Mouse (Mus musculus) embryonic facial prominence, embryonic 15.5 days (tissue): Measurements from ENCODE around the gene Amh. TPM values are rescaled to one million over a fixed set of nuclear protein-coding genes. Genes with fewer than 3 reads are reported as not detected.

ENCODE experiments used
- ATAC-seq: fragments of 200-750 bp; cut with Nextera tagmentation; 2 replicates; pipeline ENCODE4 v1.8.0; 2017; ENCODE audit warnings: low read depth, moderate TSS enrichment; ENCODE audit not compliant: insufficient number of reproducible peaks, low FRiP score, low TSS enrichment
- H3K27ac ChIP-seq: fragments of 300-500 bp; sonication (generic); replicated peaks from 2 replicates; pipeline ENCODE4 v1.5.1; 2015; ENCODE audit warnings: mild to moderate bottlenecking, inconsistent platforms
- H3K27me3 ChIP-seq: fragments of 300-500 bp; sonication (generic); 2 replicates; pipeline ENCODE4 v1.6.1; 2015; ENCODE audit warnings: inconsistent platforms
- H3K36me3 ChIP-seq: fragments of 300-500 bp; sonication (generic); 2 replicates; pipeline ENCODE4 v1.6.1; 2015; ENCODE audit warnings: mild to moderate bottlenecking, inconsistent platforms
- H3K4me1 ChIP-seq: fragments of 300-500 bp; sonication (generic); 2 replicates; pipeline ENCODE4 v1.6.1; 2015; ENCODE audit warnings: inconsistent platforms
- H3K4me2 ChIP-seq: fragments of 300-500 bp; sonication (generic); replicated peaks from 2 replicates; pipeline ENCODE4 v1.6.1; 2015; ENCODE audit warnings: mild to moderate bottlenecking, inconsistent platforms
- H3K4me3 ChIP-seq: fragments of 300-500 bp; sonication (generic); replicated peaks from 2 replicates; pipeline ENCODE4 v1.5.1; 2015; ENCODE audit warnings: mild to moderate bottlenecking, inconsistent platforms
- H3K9ac ChIP-seq: fragments of 300-500 bp; sonication (generic); 2 replicates; pipeline ENCODE4 v1.6.1; 2015; ENCODE audit warnings: inconsistent platforms
- H3K9me3 ChIP-seq: fragments of 300-500 bp; sonication (generic); replicated peaks from 2 replicates; pipeline ENCODE4 v1.6.1; 2016; ENCODE audit warnings: inconsistent platforms
- WGBS: fragments of 180-500 bp; shearing (Covaris S2); methylation state at CpG from one replicate; pipeline ENCODE4 v1.1.7; 2015; 5-methylcytosine and 5-hydroxymethylcytosine counted together
- polyA plus RNA-seq: library from polyadenylated mRNA; unstranded; fragments of >200 nt; fragmentation: Nextera tagmentation; extraction: Ambion mirVana; gene quantifications from 2 replicates; pipeline ENCODE4 v1.2.1, GENCODE M21; 2015

Amh gene
- polyA plus RNA-seq, 1 experiment from 2014 or later, result 0.09 TPM

- Histone ChIP-seq H3K9ac (no peak overlapping the region), H3K9me3 (no peaks in the 10 kb centered on the region), H3K27me3 (no peaks in the 10 kb centered on the region), H3K4me1 (0 out of 2 replicates have a peak, but pooled peaks cover 4% of the 10 kb centered on the region), H3K4me2 (no peak overlapping the region), H3K36me3 (peaks cover 56% of the 10 kb centered on the region), H3K4me3 (no peak overlapping the region), H3K27ac (no peak overlapping the region)
- ATAC-seq, result no peak
- 69% methylated on average over 10 of the region's 10 CpGs for WGBS
These were observed 38.8 kb upstream of the Amh start for GRCm38 (mm10) chr10:80766161-80766815.

DNA sequence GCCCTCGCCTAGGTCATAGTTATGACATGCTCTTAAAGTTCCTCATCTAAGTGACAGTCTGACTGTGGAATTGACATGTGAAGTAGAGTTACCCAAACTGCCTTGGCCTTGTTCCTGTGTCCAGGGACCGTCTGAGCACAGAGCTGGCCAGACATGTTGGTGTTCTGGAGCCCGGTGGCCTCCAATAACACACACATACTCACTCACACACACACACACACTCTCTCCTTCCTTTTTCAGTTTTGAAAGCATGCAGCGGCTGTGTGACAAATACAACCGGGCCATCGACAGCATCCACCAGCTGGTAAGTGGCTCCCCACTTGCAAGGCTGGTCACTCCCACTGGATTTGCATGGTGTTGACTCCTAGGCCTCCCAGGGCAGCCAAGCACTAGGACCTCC, 36.7 kb upstream of the Amh start:
- no peak overlapping the region for H3K27ac ChIP-seq
- 85% methylated on average over 6 of the region's 6 CpGs for WGBS
- H3K9me3 ChIP-seq, result no peaks in the 10 kb centered on the region
- no peaks in the 10 kb centered on the region for H3K27me3 ChIP-seq
- ATAC-seq, result no peak
- peaks cover 77% of the 10 kb centered on the region for H3K36me3 ChIP-seq
- H3K9ac ChIP-seq, result no peak overlapping the region
- peaks cover 6% of the 10 kb centered on the region; the same call in 1 of the 2 replicates for H3K4me1 ChIP-seq
- no peak overlapping the region for H3K4me2 ChIP-seq
- H3K4me3 ChIP-seq, result no peak overlapping the region

DNA sequence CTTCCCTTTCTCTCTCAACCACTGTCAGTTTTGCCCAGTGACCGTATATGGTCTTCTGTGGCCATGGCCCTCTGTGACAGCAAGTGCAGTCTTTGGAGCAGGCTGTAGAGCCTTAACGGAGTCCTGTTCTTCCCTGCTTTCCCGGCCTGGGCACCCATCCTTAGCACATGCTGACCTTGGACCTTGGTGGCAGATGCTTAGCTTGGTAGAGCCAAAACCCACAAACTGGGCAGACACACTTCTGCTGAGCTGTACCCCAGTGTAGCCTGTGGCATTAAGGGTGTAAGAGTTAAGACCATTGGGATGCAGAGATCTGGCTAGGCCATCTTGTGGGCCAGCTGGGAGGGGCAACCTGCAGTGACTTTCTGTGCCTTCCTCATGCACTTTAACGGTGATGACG, 31.2 kb upstream of the Amh start:
- Histone ChIP-seq H3K9ac (no peak overlapping the region), H3K4me1 (peaks cover 32% of the 10 kb centered on the region), H3K4me2 (no peak overlapping the region), H3K27ac (peak overlapping the region; percentile 77), H3K9me3 (no peaks in the 10 kb centered on the region), H3K4me3 (no peak overlapping the region), H3K27me3 (no peaks in the 10 kb centered on the region), H3K36me3 (peaks cover 91% of the 10 kb centered on the region)
- WGBS, result 76% methylated on average over 5 of the region's 5 CpGs
- ATAC-seq, result no peak

DNA sequence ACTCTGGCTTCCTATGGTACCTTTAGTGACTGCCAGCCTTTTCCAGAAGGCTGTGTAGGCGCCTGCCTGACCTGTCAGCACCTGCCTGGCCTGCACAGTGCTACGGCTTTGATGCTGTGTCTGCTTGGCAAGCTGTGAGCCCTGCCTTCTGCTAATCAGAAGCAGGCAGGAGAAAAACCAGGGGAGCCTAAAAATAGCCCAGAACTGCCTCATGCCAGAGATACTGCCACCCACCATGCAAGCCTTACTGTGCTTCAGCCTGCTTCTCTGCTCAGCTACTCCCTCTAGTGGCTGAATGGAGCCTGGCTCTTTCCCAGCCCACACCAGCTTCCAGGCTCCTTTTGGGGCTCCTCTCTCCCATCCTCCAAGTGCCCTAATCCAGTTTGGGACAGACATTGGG, 30.5 kb upstream of the Amh start:
- Histone ChIP-seq H3K9me3 (no peaks in the 10 kb centered on the region), H3K4me2 (no peak overlapping the region), H3K27ac (peak overlapping the region; percentile 77), H3K4me1 (peaks cover 32% of the 10 kb centered on the region), H3K9ac (no peak overlapping the region), H3K27me3 (no peaks in the 10 kb centered on the region), H3K36me3 (peaks cover 94% of the 10 kb centered on the region), H3K4me3 (no peak overlapping the region)
- WGBS, result 9% methylated on average over 2 of the region's 2 CpGs
- peak; percentile 73 for ATAC-seq

DNA sequence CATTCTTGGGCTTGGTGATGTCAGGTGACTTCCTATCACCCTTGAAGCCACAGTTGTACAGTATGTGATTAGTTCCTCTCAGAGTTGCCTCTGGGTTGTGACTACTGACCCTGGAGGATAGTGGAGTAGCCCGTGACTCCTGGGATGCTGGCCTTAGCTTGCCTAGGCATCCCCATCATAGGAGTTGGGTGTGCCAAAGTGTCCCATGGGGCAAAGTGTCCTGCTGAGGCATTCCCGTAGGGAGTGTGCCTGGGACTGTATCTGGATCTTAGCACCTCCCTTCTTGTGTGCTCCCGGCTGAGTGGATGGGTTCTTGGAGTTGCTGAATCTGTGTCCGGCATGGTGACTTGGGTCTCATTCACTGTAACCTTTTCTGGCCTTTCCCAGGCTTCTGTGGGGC, 30.1 kb upstream of the Amh start:
- WGBS, result 88% methylated on average over 4 of the region's 4 CpGs
- Histone ChIP-seq H3K9ac (no peak overlapping the region), H3K36me3 (peaks cover 94% of the 10 kb centered on the region), H3K4me3 (no peak overlapping the region), H3K4me2 (no peak overlapping the region), H3K4me1 (peaks cover 32% of the 10 kb centered on the region), H3K27me3 (no peaks in the 10 kb centered on the region), H3K9me3 (no peaks in the 10 kb centered on the region), H3K27ac (peak overlapping the region; percentile 77; the same call in 1 of the 2 replicates)
- ATAC-seq, result no peak

DNA sequence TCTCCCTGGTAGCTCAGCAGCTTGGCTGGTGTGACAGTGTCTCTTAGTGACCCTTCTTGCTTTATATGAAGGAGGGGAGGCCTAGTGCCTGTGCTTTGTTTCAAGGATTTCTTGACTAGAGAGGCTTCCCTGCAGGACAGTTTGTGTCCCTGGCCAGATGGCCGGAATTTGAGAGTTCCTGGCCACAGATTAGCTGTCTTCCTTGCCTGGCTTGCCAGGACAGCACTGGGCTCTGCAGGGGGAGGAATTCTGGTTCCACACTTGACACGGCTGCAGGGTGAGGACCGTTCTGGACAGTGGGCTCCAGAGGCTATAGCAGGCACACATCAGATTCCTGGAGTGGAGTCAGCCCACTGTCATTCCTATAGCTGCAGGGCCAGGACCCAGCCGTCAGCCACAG, 29.3 kb upstream of the Amh start:
- Histone ChIP-seq H3K36me3 (peaks cover 93% of the 10 kb centered on the region), H3K27me3 (no peaks in the 10 kb centered on the region), H3K9ac (no peak overlapping the region), H3K9me3 (no peaks in the 10 kb centered on the region), H3K4me1 (peaks cover 32% of the 10 kb centered on the region), H3K4me2 (no peak overlapping the region), H3K27ac (no peak overlapping the region), H3K4me3 (no peak overlapping the region)
- no peak for ATAC-seq
- 83% methylated on average over 4 of the region's 4 CpGs for WGBS

GRCm38 (mm10) chr10:80776358-80776869, 28.6 kb upstream of the Amh start:
- Histone ChIP-seq H3K4me1 (peaks cover 32% of the 10 kb centered on the region), H3K27me3 (no peaks in the 10 kb centered on the region), H3K9ac (no peak overlapping the region), H3K27ac (no peak overlapping the region), H3K9me3 (no peaks in the 10 kb centered on the region), H3K4me3 (no peak overlapping the region), H3K4me2 (no peak overlapping the region), H3K36me3 (peaks cover 93% of the 10 kb centered on the region)
- no peak for ATAC-seq
- 70% methylated on average over 6 of the region's 6 CpGs for WGBS

- H3K4me3 ChIP-seq, result no peak overlapping the region
- peaks cover 93% of the 10 kb centered on the region for H3K36me3 ChIP-seq
- WGBS, result 85% methylated on average over 5 of the region's 5 CpGs
- peaks cover 32% of the 10 kb centered on the region for H3K4me1 ChIP-seq
- no peaks in the 10 kb centered on the region for H3K9me3 ChIP-seq
- H3K4me2 ChIP-seq, result no peak overlapping the region
- no peak overlapping the region for H3K9ac ChIP-seq
- H3K27ac ChIP-seq, result no peak overlapping the region
- H3K27me3 ChIP-seq, result no peaks in the 10 kb centered on the region
- no peak for ATAC-seq
These were observed 27.9 kb upstream of the Amh start for GRCm38 (mm10) chr10:80777123-80777522.

DNA sequence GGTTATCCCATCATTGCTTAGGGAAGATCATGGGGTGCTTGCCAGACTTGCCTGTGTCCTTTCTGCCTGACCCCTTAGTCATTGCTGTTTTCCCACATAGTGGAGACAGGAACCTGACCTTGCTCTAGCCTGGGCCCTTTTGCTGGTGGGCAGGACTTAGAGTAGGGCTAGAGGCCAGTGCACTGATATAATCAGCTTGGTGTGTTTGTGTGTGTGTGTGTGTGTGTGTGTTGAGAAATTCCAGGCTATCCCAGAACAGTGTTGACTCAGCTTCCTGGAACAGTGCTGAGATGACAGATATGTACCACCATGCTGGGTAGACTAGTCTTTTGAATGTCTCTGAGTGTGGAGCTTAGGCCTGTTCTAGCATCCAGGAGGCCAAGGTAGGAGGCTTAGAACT, 25.5 kb upstream of the Amh start:
- no peak for ATAC-seq

DNA sequence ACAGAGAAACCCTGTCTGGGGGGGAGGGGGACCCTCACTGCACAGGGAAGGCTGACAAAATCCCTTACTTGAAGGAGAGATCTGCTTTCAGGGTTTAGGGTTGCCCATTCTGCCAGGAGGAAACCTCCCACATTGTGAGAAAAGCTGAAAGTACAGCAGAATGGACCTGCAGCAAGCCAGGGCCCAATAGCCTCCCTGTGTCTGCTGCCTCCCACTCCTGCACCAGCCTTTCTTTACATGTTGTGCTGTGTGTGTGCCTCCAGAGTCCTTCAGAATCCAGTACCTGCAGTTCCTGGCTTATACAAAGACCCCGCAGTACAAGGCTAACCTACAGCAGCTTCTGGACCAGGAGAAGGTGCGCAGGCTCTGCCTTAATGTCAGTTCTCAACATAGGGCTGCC, 20.7 kb upstream of the Amh start:
- Histone ChIP-seq H3K4me1 (no peaks in the 10 kb centered on the region), H3K9ac (no peak overlapping the region), H3K27me3 (no peaks in the 10 kb centered on the region), H3K27ac (no peak overlapping the region), H3K4me2 (no peak overlapping the region), H3K36me3 (peaks cover 99% of the 10 kb centered on the region), H3K4me3 (no peak overlapping the region), H3K9me3 (no peaks in the 10 kb centered on the region)
- ATAC-seq, result no peak
- WGBS, result 98% methylated on average over 2 of the region's 2 CpGs

More for the DNA sequence above, 25.5 kb upstream of the Amh start:
- H3K36me3 ChIP-seq, result peaks cover 97% of the 10 kb centered on the region
- H3K4me3 ChIP-seq, result no peak overlapping the region
- H3K4me1 ChIP-seq, result peaks cover 16% of the 10 kb centered on the region
- H3K9ac ChIP-seq, result no peak overlapping the region
- H3K9me3 ChIP-seq, result no peaks in the 10 kb centered on the region
- H3K27ac ChIP-seq, result no peak overlapping the region
- H3K27me3 ChIP-seq, result no peaks in the 10 kb centered on the region
- H3K4me2 ChIP-seq, result no peak overlapping the region

DNA sequence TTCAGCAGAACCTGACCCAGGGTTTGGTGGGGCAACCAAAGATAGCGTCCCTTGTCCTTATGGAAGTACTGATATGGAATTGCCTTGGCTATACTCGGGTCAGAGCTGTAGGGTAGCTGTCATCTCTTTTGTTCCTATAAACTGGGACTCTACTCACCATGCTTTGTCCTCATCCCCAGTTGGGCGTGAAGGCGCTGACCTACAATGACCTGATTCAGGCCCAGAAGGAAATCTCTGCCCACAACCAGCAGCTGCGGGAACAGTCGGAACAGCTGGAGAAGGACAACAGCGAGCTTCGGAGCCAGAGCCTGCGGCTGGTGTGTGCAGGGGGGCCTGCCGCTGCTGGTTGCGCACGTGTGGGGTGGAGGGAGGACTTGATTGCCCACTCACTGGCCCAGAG, 20.2 kb upstream of the Amh start:
- Histone ChIP-seq H3K4me2 (no peak overlapping the region), H3K9ac (no peak overlapping the region), H3K4me3 (no peak overlapping the region), H3K27ac (no peak overlapping the region), H3K27me3 (no peaks in the 10 kb centered on the region), H3K36me3 (peaks cover 97% of the 10 kb centered on the region), H3K9me3 (no peaks in the 10 kb centered on the region), H3K4me1 (no peaks in the 10 kb centered on the region)
- no peak for ATAC-seq
- 87% methylated on average over 12 of the region's 12 CpGs for WGBS

DNA sequence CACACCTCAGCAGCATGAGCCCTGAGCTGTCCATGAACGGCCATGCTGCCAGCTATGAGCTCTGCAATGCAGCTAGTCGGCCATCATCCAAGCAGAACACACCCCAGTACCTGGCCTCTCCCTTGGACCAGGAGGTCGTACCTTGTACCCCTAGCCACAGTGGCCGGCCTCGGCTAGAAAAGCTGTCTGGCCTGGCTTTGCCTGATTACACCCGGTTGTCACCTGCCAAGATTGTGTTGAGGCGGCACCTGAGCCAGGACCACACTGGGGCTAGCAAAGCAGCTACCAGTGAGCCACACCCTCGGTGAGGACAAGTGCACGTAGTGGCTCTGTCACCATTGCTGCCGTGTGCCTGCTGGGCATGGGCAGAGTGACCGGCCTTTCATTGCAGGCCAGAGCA, 19.1 kb upstream of the Amh start:
- ATAC-seq, result no peak
- WGBS, result 94% methylated on average over 11 of the region's 11 CpGs
- Histone ChIP-seq H3K4me3 (no peak overlapping the region), H3K36me3 (peaks cover 98% of the 10 kb centered on the region), H3K4me2 (no peak overlapping the region), H3K27me3 (no peaks in the 10 kb centered on the region), H3K4me1 (no peaks in the 10 kb centered on the region), H3K9ac (no peak overlapping the region), H3K27ac (no peak overlapping the region), H3K9me3 (no peaks in the 10 kb centered on the region)
